Mouse (Mus musculus) intestine, postnatal 0 days (tissue): ENCODE measurements at regions not wholly inside any gene's neighbourhood (a gene's known extent, or its start where the extent isn't known, plus 50 kb on each side); places are given as distances from the start of the nearest gene placed in this dataset.

Experiments used
- ATAC-seq: fragments of 200-750 bp; cut with Nextera tagmentation; 2 replicates; pipeline ENCODE4 v1.8.0; 2017; ENCODE audit warnings: mild to moderate bottlenecking, moderate TSS enrichment, moderate library complexity
- H3K27ac ChIP-seq: fragments of 300-500 bp; sonication (generic); 2 replicates; pipeline ENCODE4 v1.5.1; 2014; ENCODE audit warnings: mild to moderate bottlenecking, low read depth, low read length, moderate library complexity
- H3K27me3 ChIP-seq: fragments of 300-500 bp; sonication (generic); replicated peaks from 2 replicates; pipeline ENCODE4 v1.6.1; 2014; ENCODE audit warnings: low read length, mixed read lengths; ENCODE audit not compliant: control insufficient read depth, insufficient read depth
- H3K36me3 ChIP-seq: fragments of 300-500 bp; sonication (generic); 2 replicates; pipeline ENCODE4 v1.6.1; 2014; ENCODE audit warnings: mild to moderate bottlenecking, moderate library complexity; ENCODE audit not compliant: control insufficient read depth, insufficient read depth
- H3K4me1 ChIP-seq: fragments of 300-500 bp; sonication (generic); replicated peaks from 2 replicates; pipeline ENCODE4 v1.6.1; 2014; ENCODE audit warnings: antibody characterized with exemption, low read length, mixed read lengths; ENCODE audit not compliant: control insufficient read depth, insufficient read depth
- H3K4me2 ChIP-seq: fragments of 300-500 bp; sonication (generic); replicated peaks from 2 replicates; pipeline ENCODE4 v1.6.1; 2014; ENCODE audit warnings: low read depth, mild to moderate bottlenecking, moderate library complexity
- H3K4me3 ChIP-seq: fragments of 300-500 bp; sonication (generic); 2 replicates; pipeline ENCODE4 v1.5.1; 2014; ENCODE audit warnings: low read depth, low read length
- H3K9ac ChIP-seq: fragments of 300-500 bp; sonication (generic); 2 replicates; pipeline ENCODE4 v1.6.1; 2014; ENCODE audit warnings: mild to moderate bottlenecking, low read depth, low read length
- H3K9me3 ChIP-seq: fragments of 300-500 bp; sonication (generic); 2 replicates; pipeline ENCODE4 v1.6.1; 2016; ENCODE audit warnings: mixed run types; ENCODE audit not compliant: control insufficient read depth
- CTCF ChIP-seq: sonication (generic); IDR thresholded peaks from 2 replicates; pipeline ENCODE4 v1.5.1; 2016; ENCODE audit warnings: low read depth, mild to moderate bottlenecking, control low read depth, antibody characterized with exemption, moderate library complexity
- WGBS: fragments of 180-500 bp; shearing (Covaris S2); extraction: QIAGEN DNeasy Blood & Tissue Kit; methylation state at CpG from one replicate; pipeline ENCODE4 v1.1.7; 2014; 5-methylcytosine and 5-hydroxymethylcytosine counted together

DNA sequence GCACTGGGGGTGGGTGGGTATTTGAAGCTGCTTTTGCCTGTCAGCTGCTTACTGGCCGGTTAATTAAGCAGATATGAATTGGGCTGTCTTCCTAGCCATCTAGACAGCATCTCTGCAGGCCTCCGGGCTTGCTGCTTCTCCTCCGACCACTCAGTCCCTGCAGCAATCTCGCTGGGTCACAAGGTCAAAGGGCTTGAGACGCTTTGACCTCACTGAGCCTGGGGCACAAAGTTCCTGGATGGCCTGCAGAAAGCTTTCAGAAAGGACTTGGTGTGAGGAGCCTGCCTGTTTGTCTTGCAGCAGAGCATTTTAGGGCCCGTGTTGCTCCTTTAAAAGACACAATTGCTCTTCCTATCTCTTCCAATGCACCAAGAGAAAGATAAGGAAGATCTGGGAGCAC, 83.7 kb upstream of the Ppp2r5a start:
- H3K9me3 ChIP-seq, result no peaks in the 10 kb centered on the region
- H3K4me3 ChIP-seq, result no peak overlapping the region
- no peaks in the 10 kb centered on the region for H3K4me1 ChIP-seq
- no peaks in the 10 kb centered on the region for H3K36me3 ChIP-seq
- no peak for TF ChIP-seq CTCF
- H3K9ac ChIP-seq, result no peak overlapping the region
- H3K4me2 ChIP-seq, result no peak overlapping the region
- no peak for ATAC-seq
- H3K27ac ChIP-seq, result no peak overlapping the region
- no peaks in the 10 kb centered on the region for H3K27me3 ChIP-seq
- WGBS, result 49% methylated on average over 6 of the region's 6 CpGs

DNA sequence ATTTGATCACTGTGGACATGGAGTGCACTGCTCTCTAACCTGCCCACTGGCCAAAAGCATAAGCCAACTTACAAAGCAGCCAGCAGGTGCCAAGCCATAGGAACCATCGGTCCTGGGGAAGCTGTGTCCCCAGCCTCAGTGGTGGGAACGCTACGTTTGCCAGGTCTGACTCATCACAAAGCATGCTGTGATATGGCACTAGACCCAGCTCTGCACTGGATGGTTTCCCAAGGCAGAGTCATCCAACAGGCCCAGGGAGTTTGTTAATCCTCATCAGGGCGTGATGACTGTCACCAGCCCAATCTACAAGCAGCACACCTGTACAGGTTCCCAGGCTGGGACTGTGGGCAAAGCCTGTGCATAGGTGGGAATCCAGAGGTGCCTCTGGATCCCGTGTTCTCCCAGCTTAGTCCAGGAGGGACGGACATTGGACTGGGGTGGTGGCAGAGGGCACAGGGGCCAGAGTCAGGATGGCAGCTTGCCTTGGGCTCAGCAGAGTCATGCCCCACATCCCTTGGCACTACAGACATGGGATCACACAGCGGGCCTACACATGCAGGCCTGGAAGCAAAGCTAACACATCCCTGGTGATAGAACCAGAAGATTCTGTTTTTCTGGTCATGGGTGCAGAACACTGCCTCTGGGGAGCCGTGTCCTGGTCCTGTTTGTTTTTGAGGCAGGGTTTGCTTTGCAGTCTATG, 81.8 kb upstream of the Ppp2r5a start:
- Histone ChIP-seq H3K9ac (no peak overlapping the region), H3K27me3 (no peaks in the 10 kb centered on the region), H3K4me3 (no peak overlapping the region), H3K27ac (no peak overlapping the region), H3K36me3 (no peaks in the 10 kb centered on the region), H3K9me3 (no peaks in the 10 kb centered on the region), H3K4me2 (no peak overlapping the region), H3K4me1 (no peaks in the 10 kb centered on the region)
- TF ChIP-seq CTCF, result no peak
- no peak for ATAC-seq
- 84% methylated on average over 8 of the region's 8 CpGs for WGBS

DNA sequence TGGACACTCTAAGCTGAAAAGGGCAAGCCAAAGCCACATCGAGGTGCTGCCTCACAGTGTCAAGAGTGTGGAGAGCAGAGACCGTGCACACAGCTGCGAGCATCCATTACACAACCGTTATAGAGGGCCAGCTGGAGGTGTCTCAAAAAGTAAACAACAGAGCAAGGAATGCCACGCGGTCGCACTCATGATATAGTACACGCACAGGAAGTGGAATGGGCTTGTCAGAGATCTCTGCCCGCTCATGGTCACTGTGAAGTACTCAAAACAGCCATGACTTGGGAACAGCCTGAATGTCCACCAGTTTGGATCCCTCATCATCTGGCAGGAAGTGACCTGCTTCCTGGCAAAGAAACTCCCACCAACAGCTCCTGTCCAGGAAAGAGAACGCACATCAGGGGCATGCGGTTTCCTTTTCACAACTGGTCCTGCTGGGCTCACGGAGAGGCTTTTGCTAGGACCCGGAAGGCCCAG, 76.9 kb upstream of the Ppp2r5a start:
- ATAC-seq, result peak; percentile 31; the same call in 1 of the 2 replicates
- no peaks in the 10 kb centered on the region for H3K27me3 ChIP-seq
- no peak overlapping the region for H3K4me2 ChIP-seq
- H3K27ac ChIP-seq, result no peak overlapping the region
- no peak overlapping the region for H3K4me3 ChIP-seq
- no peaks in the 10 kb centered on the region for H3K36me3 ChIP-seq
- H3K4me1 ChIP-seq, result no peaks in the 10 kb centered on the region
- TF ChIP-seq CTCF, result peak; percentile 32; the same call in 1 of the 2 replicates
- no peaks in the 10 kb centered on the region for H3K9me3 ChIP-seq
- WGBS, result 46% methylated on average over 13 of the region's 13 CpGs
- no peak overlapping the region for H3K9ac ChIP-seq

DNA sequence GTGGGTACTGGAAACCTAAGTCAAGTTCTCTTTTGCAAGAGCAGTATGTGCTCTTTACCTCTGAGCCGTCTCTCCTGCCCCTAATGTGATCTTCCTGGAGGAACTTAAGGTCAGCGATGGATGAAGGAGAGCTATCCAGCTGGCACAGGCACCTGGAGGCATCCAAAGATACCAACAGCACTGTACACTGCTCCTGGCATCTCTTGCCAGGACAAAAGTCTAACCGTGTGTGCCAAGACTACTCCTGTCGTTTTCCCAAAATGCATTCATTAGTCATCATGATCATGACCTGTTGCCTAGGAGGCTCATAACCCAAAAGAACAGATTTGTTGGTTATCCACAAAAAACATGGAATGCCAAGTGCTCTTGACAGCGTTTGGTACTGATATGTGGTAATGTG, 69.5 kb upstream of the Ppp2r5a start:
- no peak overlapping the region for H3K4me3 ChIP-seq
- no peaks in the 10 kb centered on the region for H3K36me3 ChIP-seq
- 88% methylated on average over 5 of the region's 5 CpGs for WGBS
- no peak for ATAC-seq
- no peak overlapping the region for H3K4me2 ChIP-seq
- no peaks in the 10 kb centered on the region for H3K9me3 ChIP-seq
- no peak overlapping the region for H3K9ac ChIP-seq
- no peak for TF ChIP-seq CTCF
- no peak overlapping the region for H3K27ac ChIP-seq
- no peaks in the 10 kb centered on the region for H3K4me1 ChIP-seq
- no peaks in the 10 kb centered on the region for H3K27me3 ChIP-seq

DNA sequence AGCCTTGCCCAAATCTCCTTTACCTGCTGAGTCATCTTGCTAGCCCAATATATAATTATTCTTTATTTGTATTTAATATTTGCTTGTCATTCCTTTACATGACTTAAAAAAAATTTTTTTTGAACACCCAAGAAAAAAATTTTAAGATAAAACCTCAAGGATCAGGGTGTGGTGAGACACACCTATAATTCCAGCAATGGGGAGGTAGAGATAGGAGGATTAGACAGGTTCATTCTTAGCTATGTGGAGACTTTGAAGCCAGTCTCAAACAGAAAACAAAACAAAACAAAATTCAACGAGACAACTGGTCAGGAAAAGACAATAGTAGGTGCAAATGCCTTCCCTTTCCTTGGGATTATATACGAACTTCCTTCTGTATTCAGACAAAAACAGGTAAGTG, 68.4 kb upstream of the Ppp2r5a start:
- ATAC-seq, result no peak
- no peak for TF ChIP-seq CTCF
- no peak overlapping the region for H3K4me3 ChIP-seq
- H3K36me3 ChIP-seq, result no peaks in the 10 kb centered on the region
- H3K4me1 ChIP-seq, result no peaks in the 10 kb centered on the region
- WGBS, result 62% methylated on average over 2 of the region's 2 CpGs
- H3K9ac ChIP-seq, result no peak overlapping the region
- no peak overlapping the region for H3K4me2 ChIP-seq
- no peaks in the 10 kb centered on the region for H3K9me3 ChIP-seq
- H3K27me3 ChIP-seq, result no peaks in the 10 kb centered on the region
- H3K27ac ChIP-seq, result no peak overlapping the region

DNA sequence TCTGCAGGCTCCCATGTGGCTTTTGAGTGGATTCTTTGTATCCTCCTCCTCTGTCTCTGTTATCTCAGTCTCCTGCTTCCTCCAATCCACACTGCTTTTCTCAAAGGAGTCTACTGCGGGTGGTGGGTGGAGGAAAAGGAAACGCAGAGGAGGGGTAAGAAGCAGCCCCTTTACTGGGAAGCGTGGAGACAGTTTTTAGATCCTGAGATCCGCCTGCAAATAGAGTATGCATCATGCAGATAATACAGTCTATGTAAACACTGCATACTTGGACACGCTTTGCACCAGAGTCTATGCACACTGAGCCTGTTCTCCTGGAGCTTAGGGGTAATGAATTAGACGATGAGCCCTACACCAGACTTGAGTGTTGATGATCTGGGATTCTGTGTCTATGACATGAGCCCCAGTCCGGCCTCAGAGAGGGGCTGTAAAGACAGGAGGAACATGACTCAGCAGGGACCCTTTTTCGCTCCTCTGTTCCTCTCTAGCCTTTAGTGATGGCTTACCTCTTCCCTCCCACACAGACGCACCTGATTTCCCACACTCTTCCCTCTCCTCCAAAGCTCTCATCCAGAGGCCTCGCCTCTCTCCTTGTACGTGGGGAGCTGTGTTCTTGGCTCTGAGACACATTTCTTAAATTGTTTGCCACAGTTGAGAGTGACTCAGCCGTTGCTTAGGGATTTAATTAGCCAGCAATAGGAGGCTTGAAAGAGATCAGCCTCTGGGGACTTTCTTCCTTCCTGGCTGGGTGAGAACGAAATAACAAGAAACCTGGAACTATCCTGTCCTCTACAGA, 67.3 kb upstream of the Ppp2r5a start:
- WGBS, result 16% methylated on average over 13 of the region's 13 CpGs
- TF ChIP-seq CTCF, result no peak
- H3K4me3 ChIP-seq, result no peak overlapping the region
- H3K4me2 ChIP-seq, result peak overlapping the region; percentile 17; the same call in 1 of the 2 replicates
- no peak overlapping the region for H3K9ac ChIP-seq
- no peak overlapping the region for H3K27ac ChIP-seq
- H3K36me3 ChIP-seq, result no peaks in the 10 kb centered on the region
- ATAC-seq, result no peak
- H3K4me1 ChIP-seq, result no peaks in the 10 kb centered on the region
- no peaks in the 10 kb centered on the region for H3K9me3 ChIP-seq
- no peaks in the 10 kb centered on the region for H3K27me3 ChIP-seq
